Mouse (Mus musculus) megakaryocyte, embryonic 14.5 days (primary cell): ENCODE results near the gene Itpa.

Experiments
- FLI1 ChIP-seq: IDR thresholded peaks from 2 replicates; pipeline ENCODE4 v1.6.1; 2012; ENCODE audit warnings: low read length, inconsistent platforms, mixed read lengths
- GATA1 ChIP-seq: IDR thresholded peaks from 3 replicates; pipeline ENCODE4 v1.6.1; 2012; ENCODE audit warnings: mixed read lengths, low read length, inconsistent platforms, borderline replicate concordance

DNA sequence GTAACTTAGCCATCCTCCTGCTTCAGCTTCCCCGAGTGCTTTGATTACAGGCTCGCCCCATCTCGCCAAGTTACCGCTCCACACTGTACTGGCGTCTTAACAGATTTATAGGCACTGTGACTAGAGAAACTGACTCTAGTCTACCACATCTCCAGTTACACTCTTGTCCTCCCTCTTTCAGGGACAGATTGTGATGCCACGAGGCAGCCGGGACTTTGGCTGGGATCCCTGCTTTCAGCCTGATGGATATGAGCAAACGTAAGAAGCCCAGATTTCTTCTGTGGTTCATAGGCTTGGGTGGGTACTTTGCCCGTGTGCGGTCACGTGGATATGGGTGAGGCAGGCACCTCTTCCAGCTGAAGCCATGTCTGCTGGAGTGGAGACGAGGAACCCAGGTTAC lies 11.7 kb downstream of the Itpa start:
- TF ChIP-seq GATA1 (no peak), FLI1 (no peak)
